Mouse (Mus musculus) intestine, embryonic 16.5 days (tissue): ENCODE results near the gene Tmc3. TPM values are rescaled to one million over a fixed set of nuclear protein-coding genes. Genes with fewer than 3 reads are reported as not detected.

Source experiments
- ATAC-seq: fragments of 200-750 bp; cut with Nextera tagmentation; 2 replicates; pipeline ENCODE4 v1.8.0; 2017; ENCODE audit warnings: moderate TSS enrichment, moderate library complexity
- H3K27ac ChIP-seq: fragments of 300-500 bp; sonication (generic); 2 replicates; pipeline ENCODE4 v1.5.1; 2014; ENCODE audit warnings: mild to moderate bottlenecking, low read length
- H3K27me3 ChIP-seq: fragments of 300-500 bp; sonication (generic); replicated peaks from 2 replicates; pipeline ENCODE4 v1.6.1; 2014; ENCODE audit warnings: low read length, control low read depth, mixed read lengths; ENCODE audit not compliant: control insufficient read depth, insufficient read depth
- H3K36me3 ChIP-seq: fragments of 300-500 bp; sonication (generic); 2 replicates; pipeline ENCODE4 v1.6.1; 2014; ENCODE audit warnings: low read length, control low read depth; ENCODE audit not compliant: control insufficient read depth, insufficient read depth
- H3K4me1 ChIP-seq: fragments of 300-500 bp; sonication (generic); 2 replicates; pipeline ENCODE4 v1.6.1; 2014; ENCODE audit warnings: low read length, control low read depth, mixed read lengths; ENCODE audit not compliant: control insufficient read depth, insufficient read depth
- H3K4me2 ChIP-seq: fragments of 300-500 bp; sonication (generic); 2 replicates; pipeline ENCODE4 v1.6.1; 2014; ENCODE audit warnings: low read depth, low read length, control low read depth
- H3K4me3 ChIP-seq: fragments of 300-500 bp; sonication (generic); 2 replicates; pipeline ENCODE4 v1.5.1; 2014; ENCODE audit warnings: mild to moderate bottlenecking, low read length
- H3K9ac ChIP-seq: fragments of 300-500 bp; sonication (generic); 2 replicates; pipeline ENCODE4 v1.6.1; 2014; ENCODE audit warnings: low read depth, low read length
- H3K9me3 ChIP-seq: fragments of 300-500 bp; sonication (generic); 2 replicates; pipeline ENCODE4 v1.6.1; 2016; ENCODE audit warnings: low read length, control low read depth; ENCODE audit not compliant: control insufficient read depth
- WGBS: fragments of 180-500 bp; shearing (Covaris S2); extraction: QIAGEN DNeasy Blood & Tissue Kit; methylation state at CpG from one replicate; pipeline ENCODE4 v1.1.7; 2014; 5-methylcytosine and 5-hydroxymethylcytosine counted together
- polyA plus RNA-seq: library from polyadenylated mRNA; unstranded; fragments of >200 nt; fragmentation: Nextera tagmentation; extraction: Ambion mirVana; gene quantifications from 2 replicates; pipeline ENCODE4 v1.2.1, GENCODE M21; 2015

The Tmc3 gene
- polyA plus RNA-seq, 1 experiment from 2014 or later: 1.5 TPM

- Histone ChIP-seq H3K27me3 (no peaks in the 10 kb centered on the region), H3K9ac (no peak overlapping the region), H3K27ac (no peak overlapping the region), H3K4me2 (no peak overlapping the region), H3K9me3 (no peaks in the 10 kb centered on the region), H3K36me3 (no peaks in the 10 kb centered on the region), H3K4me1 (no peaks in the 10 kb centered on the region), H3K4me3 (no peak overlapping the region)
- WGBS: 42% methylated on average over 3 of the region's 3 CpGs
- no peak for ATAC-seq
Observed at GRCm38 (mm10) chr7:83561849-83562248, 22.9 kb upstream of the Tmc3 start.

- no peak overlapping the region for H3K9ac ChIP-seq
- ATAC-seq: peak; percentile 64; the same call in 1 of the 2 replicates
- no peaks in the 10 kb centered on the region for H3K4me1 ChIP-seq
- no peaks in the 10 kb centered on the region for H3K27me3 ChIP-seq
- WGBS: 58% methylated on average over 12 of the region's 12 CpGs
- H3K36me3 ChIP-seq: no peaks in the 10 kb centered on the region
- H3K4me3 ChIP-seq: no peak overlapping the region
- 0 out of 2 replicates have a peak overlapping the region, but pooled peaks have one; percentile 25 for H3K27ac ChIP-seq
- no peaks in the 10 kb centered on the region for H3K9me3 ChIP-seq
- no peak overlapping the region for H3K4me2 ChIP-seq
Observed at GRCm38 (mm10) chr7:83564635-83565291, 20.0 kb upstream of the Tmc3 start.

GRCm38 (mm10) chr7:83565976-83566375 is 18.8 kb upstream of the Tmc3 start:
- H3K4me2 ChIP-seq: no peak overlapping the region
- H3K4me3 ChIP-seq: no peak overlapping the region
- 47% methylated on average over 7 of the region's 7 CpGs for WGBS
- peak; percentile 21; the same call in 1 of the 2 replicates for ATAC-seq
- H3K27ac ChIP-seq: no peak overlapping the region; the same call in 1 of the 2 replicates
- H3K36me3 ChIP-seq: no peaks in the 10 kb centered on the region
- no peaks in the 10 kb centered on the region for H3K4me1 ChIP-seq
- H3K27me3 ChIP-seq: no peaks in the 10 kb centered on the region
- no peaks in the 10 kb centered on the region for H3K9me3 ChIP-seq
- no peak overlapping the region for H3K9ac ChIP-seq

- Histone ChIP-seq H3K9me3 (no peaks in the 10 kb centered on the region), H3K4me2 (no peak overlapping the region), H3K27ac (no peak overlapping the region), H3K9ac (no peak overlapping the region), H3K36me3 (no peaks in the 10 kb centered on the region), H3K4me1 (no peaks in the 10 kb centered on the region), H3K27me3 (no peaks in the 10 kb centered on the region), H3K4me3 (no peak overlapping the region)
- ATAC-seq: peak; percentile 69
- 52% methylated on average over 16 of the region's 16 CpGs for WGBS
Observed at GRCm38 (mm10) chr7:83567841-83568500, 16.8 kb upstream of the Tmc3 start.

DNA sequence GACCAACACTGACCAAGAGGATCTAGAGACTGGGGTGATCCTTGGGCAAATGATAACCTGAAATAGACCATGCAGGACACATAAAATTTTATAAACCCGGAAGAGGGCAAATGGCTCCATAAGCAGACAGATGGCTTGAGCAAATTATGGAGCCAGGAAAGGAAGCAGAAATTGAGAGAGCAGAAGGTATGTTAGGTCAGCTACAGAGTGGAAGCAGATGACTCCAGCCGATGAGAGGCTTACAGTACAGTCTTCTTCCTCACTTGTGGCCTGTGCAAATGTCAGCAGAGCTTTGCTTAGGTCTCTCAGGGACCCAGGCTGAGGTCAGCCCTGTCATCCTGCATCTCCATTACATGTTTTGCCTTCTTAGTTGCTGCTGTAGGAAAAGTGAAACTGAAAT is 15.9 kb upstream of the Tmc3 start:
- no peak overlapping the region for H3K4me2 ChIP-seq
- no peaks in the 10 kb centered on the region for H3K36me3 ChIP-seq
- ATAC-seq: no peak
- H3K9me3 ChIP-seq: no peaks in the 10 kb centered on the region
- no peaks in the 10 kb centered on the region for H3K4me1 ChIP-seq
- no peak overlapping the region for H3K4me3 ChIP-seq
- no peaks in the 10 kb centered on the region for H3K27me3 ChIP-seq
- WGBS: 80% methylated on average over 2 of the region's 2 CpGs
- H3K9ac ChIP-seq: no peak overlapping the region
- no peak overlapping the region for H3K27ac ChIP-seq

DNA sequence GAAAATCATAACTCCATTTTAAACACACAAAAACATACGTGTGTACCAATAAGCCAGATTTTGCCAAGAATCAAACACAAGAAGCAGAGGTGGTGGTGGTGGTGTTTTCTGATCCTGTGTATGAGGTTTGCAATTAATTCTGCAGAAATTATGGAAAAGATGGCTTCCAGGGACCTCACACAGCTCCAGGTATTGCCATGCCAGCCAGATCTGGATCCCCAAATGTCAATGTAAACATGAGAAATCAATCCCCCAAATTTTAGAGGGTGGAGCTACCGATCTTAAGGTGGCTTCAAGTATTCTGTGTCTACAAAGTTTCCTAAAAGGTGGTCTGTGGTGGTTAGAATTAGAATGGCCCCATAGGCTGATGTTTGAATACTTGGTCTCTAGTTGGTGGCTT is 15.3 kb upstream of the Tmc3 start:
- Histone ChIP-seq H3K27ac (no peak overlapping the region), H3K4me2 (no peak overlapping the region), H3K36me3 (no peaks in the 10 kb centered on the region), H3K9ac (no peak overlapping the region), H3K9me3 (no peaks in the 10 kb centered on the region), H3K4me3 (no peak overlapping the region), H3K27me3 (no peaks in the 10 kb centered on the region), H3K4me1 (no peaks in the 10 kb centered on the region)
- WGBS: 91% methylated on average over 2 of the region's 2 CpGs
- ATAC-seq: no peak

GRCm38 (mm10) chr7:83571077-83571476 is 13.7 kb upstream of the Tmc3 start:
- Histone ChIP-seq H3K27ac (no peak overlapping the region), H3K4me3 (no peak overlapping the region), H3K36me3 (no peaks in the 10 kb centered on the region), H3K9ac (no peak overlapping the region), H3K4me2 (no peak overlapping the region), H3K9me3 (no peaks in the 10 kb centered on the region), H3K27me3 (no peaks in the 10 kb centered on the region), H3K4me1 (no peaks in the 10 kb centered on the region)
- 56% methylated on average over 4 of the region's 4 CpGs for WGBS
- ATAC-seq: no peak

DNA sequence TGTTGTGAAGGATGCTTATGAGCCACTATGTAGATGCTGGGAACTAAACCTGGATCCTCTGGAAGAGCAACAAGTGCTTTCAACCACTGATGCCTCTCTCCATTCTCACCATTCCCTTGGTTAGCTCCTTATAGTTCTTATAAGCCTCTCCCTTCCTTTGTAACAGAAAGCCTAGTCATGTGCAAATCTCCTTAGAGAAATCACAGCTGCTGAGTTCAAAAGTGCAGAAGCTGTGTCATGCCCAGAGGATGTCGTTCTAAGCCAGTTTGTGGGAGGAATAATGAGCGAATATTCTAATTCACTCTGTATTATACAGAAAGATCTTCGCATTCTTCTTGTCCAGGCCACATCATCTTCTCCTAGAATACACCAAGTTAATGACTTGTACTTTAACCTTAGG is 12.8 kb upstream of the Tmc3 start:
- Histone ChIP-seq H3K4me3 (no peak overlapping the region), H3K4me2 (no peak overlapping the region), H3K9me3 (no peaks in the 10 kb centered on the region), H3K27me3 (no peaks in the 10 kb centered on the region), H3K9ac (no peak overlapping the region), H3K36me3 (no peaks in the 10 kb centered on the region), H3K27ac (no peak overlapping the region), H3K4me1 (no peaks in the 10 kb centered on the region)
- ATAC-seq: no peak
- 52% methylated on average over 3 of the region's 3 CpGs for WGBS

DNA sequence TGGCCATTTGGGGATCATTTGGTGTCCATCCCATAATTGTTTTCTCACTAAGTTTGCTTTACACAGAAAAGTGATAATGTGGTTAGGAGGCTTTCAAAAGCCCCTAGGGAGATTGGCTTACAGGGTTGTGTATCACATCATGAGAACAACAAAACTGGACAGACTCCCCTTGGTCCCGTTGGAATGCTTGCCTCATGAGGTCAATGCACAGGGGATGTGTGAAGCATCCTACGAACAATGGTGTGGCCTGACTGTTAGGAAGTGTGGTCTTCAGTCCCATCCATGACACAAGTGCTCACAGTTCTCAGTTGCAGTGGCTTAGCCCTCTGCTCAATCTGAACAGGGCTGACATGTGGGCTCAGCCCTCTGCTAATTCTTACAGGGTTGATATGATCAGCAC is 12.3 kb upstream of the Tmc3 start:
- no peak overlapping the region for H3K4me2 ChIP-seq
- H3K36me3 ChIP-seq: no peaks in the 10 kb centered on the region
- no peak overlapping the region for H3K9ac ChIP-seq
- no peak for ATAC-seq
- no peak overlapping the region for H3K27ac ChIP-seq
- WGBS: 64% methylated on average over 2 of the region's 2 CpGs
- no peak overlapping the region for H3K4me3 ChIP-seq
- H3K4me1 ChIP-seq: no peaks in the 10 kb centered on the region
- no peaks in the 10 kb centered on the region for H3K27me3 ChIP-seq
- H3K9me3 ChIP-seq: no peaks in the 10 kb centered on the region
